8 mouse cellular contexts compared by ENCODE assay signal in the genomic region with DNA sequence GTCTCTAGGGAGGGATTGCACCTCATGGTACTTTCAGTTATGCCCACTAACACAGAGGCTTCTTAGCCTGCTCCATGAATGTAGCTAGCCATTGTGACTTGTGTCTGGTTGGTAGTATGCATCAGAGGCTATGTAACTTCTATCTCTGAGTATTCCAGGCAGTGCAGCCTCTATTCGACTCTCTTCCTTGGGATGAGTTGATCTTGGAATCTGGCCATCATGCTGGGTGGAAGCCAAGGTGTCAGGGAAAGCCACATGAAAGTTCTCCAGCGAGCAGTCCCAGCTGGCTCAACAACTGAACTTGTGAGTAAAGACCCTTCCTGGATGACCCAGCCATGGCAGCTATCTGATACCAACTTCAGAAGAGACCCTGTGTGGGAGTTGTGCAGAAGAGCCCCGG.
DNase-seq lines count a peak whose midpoint lies in the region; ATAC-seq and TF ChIP-seq lines count a peak whose summit lies in the region.

No protein-coding gene starts in this region.

- H3K9me3 ChIP-seq in forebrain, embryonic 14.5 days (replicated peaks; ENCODE audit: control insufficient read depth, low read length), result no peaks in the 10 kb centered on the region
- no peaks in the 10 kb centered on the region for H3K9me3 ChIP-seq in forebrain, embryonic 10.5 days
- H3K9me3 ChIP-seq in lung, embryonic 14.5 days (ENCODE audit: low read depth, low read length), result no peaks in the 10 kb centered on the region
- H3K9me3 ChIP-seq in hindbrain, embryonic 11.5 days (ENCODE audit: control insufficient read depth, low read length), result no peaks in the 10 kb centered on the region

- H3K4me2 ChIP-seq in forebrain, embryonic 14.5 days (ENCODE audit: low read length), result no peak overlapping the region
- H3K4me2 ChIP-seq in lung, embryonic 14.5 days, result no peak overlapping the region
- no peak overlapping the region for H3K4me2 ChIP-seq in hindbrain, embryonic 11.5 days (replicated peaks; ENCODE audit: low read depth, low read length)

- intact Hi-C loops in heart, postnatal 10 days (cut with DNase I), result no loop called here

- H3K27me3 ChIP-seq in forebrain, embryonic 14.5 days (replicated peaks; ENCODE audit: control insufficient read depth, insufficient read depth, low read length), result no peaks in the 10 kb centered on the region
- no peaks in the 10 kb centered on the region for H3K27me3 ChIP-seq in forebrain, embryonic 10.5 days (ENCODE audit: poor library complexity, severe bottlenecking)
- H3K27me3 ChIP-seq in lung, embryonic 14.5 days (ENCODE audit: insufficient read depth, low read length), result no peaks in the 10 kb centered on the region
- no peaks in the 10 kb centered on the region for H3K27me3 ChIP-seq in hindbrain, embryonic 11.5 days (ENCODE audit: control insufficient read depth, insufficient read depth, low read length)

- peak; percentile 10 for DNase-seq in forebrain, embryonic 14.5 days (ENCODE audit: low spot score)
- DNase-seq in forebrain, embryonic 10.5 days (ENCODE audit: extremely low spot score, low spot score), result no peak
- DNase-seq in adrenal gland, postnatal 25 days, result peak; percentile 84
- DNase-seq in heart, postnatal 10 days, result peak; percentile 78 to 80
- peak; percentile 93 for DNase-seq in lung, embryonic 14.5 days
- no peak for DNase-seq in thymus, postnatal 0 days (ENCODE audit: low spot score)
- DNase-seq in hindbrain, embryonic 11.5 days (ENCODE audit: low spot score), result no peak
- no peak for DNase-seq in yolk sac, embryonic 10.5 days (ENCODE audit: low spot score)

- 81% methylated on average over 3 of the region's 3 CpGs for WGBS in forebrain, embryonic 14.5 days
- 90% methylated on average over 3 of the region's 3 CpGs for WGBS in forebrain, embryonic 10.5 days
- 36% methylated on average over 3 of the region's 3 CpGs for WGBS in lung, embryonic 14.5 days
- 85% methylated on average over 3 of the region's 3 CpGs for WGBS in hindbrain, embryonic 11.5 days

- ATAC-seq in forebrain, embryonic 14.5 days, result no peak
- peak; percentile 93 for ATAC-seq in lung, embryonic 14.5 days (ENCODE audit: insufficient read depth)
- ATAC-seq in hindbrain, embryonic 11.5 days (ENCODE audit: low FRiP score), result no peak

- H3K4me3 ChIP-seq in forebrain, embryonic 14.5 days (ENCODE audit: low read depth, low read length), result no peak overlapping the region
- no peak overlapping the region for H3K4me3 ChIP-seq in forebrain, embryonic 10.5 days
- no peak overlapping the region for H3K4me3 ChIP-seq in lung, embryonic 14.5 days (ENCODE audit: low read depth, low read length)
- no peak overlapping the region for H3K4me3 ChIP-seq in hindbrain, embryonic 11.5 days (ENCODE audit: low read depth, low read length)

- H3K9ac ChIP-seq in forebrain, embryonic 14.5 days (ENCODE audit: low read length), result no peak overlapping the region
- H3K9ac ChIP-seq in lung, embryonic 14.5 days, result no peak overlapping the region
- H3K9ac ChIP-seq in hindbrain, embryonic 11.5 days (ENCODE audit: low read depth, low read length), result no peak overlapping the region

- H3K27ac ChIP-seq in forebrain, embryonic 14.5 days (ENCODE audit: low read depth, low read length), result no peak overlapping the region
- no peak overlapping the region for H3K27ac ChIP-seq in forebrain, embryonic 10.5 days
- peak overlapping the region; percentile 36; the same call in 1 of the 2 replicates for H3K27ac ChIP-seq in lung, embryonic 14.5 days (ENCODE audit: low read depth)
- H3K27ac ChIP-seq in hindbrain, embryonic 11.5 days (ENCODE audit: low read depth, low read length), result no peak overlapping the region

- no peak for TF ChIP-seq CTCF in lung, embryonic 14.5 days (IDR thresholded peaks at IDR 0.05; ENCODE audit: low read depth)

- no peaks in the 10 kb centered on the region for H3K4me1 ChIP-seq in forebrain, embryonic 14.5 days (ENCODE audit: control insufficient read depth, insufficient read depth, low read length)
- H3K4me1 ChIP-seq in forebrain, embryonic 10.5 days, result no peaks in the 10 kb centered on the region
- peaks cover 19% of the 10 kb centered on the region; the same call in 1 of the 2 replicates for H3K4me1 ChIP-seq in lung, embryonic 14.5 days (ENCODE audit: insufficient read depth)
- H3K4me1 ChIP-seq in hindbrain, embryonic 11.5 days (replicated peaks; ENCODE audit: control insufficient read depth, insufficient read depth, low read length), result no peaks in the 10 kb centered on the region

- no peaks in the 10 kb centered on the region for H3K36me3 ChIP-seq in forebrain, embryonic 14.5 days (ENCODE audit: control insufficient read depth, insufficient read depth, low read length)
- H3K36me3 ChIP-seq in forebrain, embryonic 10.5 days (replicated peaks), result no peaks in the 10 kb centered on the region
- H3K36me3 ChIP-seq in lung, embryonic 14.5 days (ENCODE audit: insufficient read depth), result no peaks in the 10 kb centered on the region
- no peaks in the 10 kb centered on the region for H3K36me3 ChIP-seq in hindbrain, embryonic 11.5 days (ENCODE audit: control insufficient read depth, insufficient read depth, low read length)

Comparison
In these comparisons a context has a peak if more than half of its experiments do, and no peak if none do; other contexts are left out.
1. DNase-seq: peak in forebrain, embryonic 14.5 days (single experiment), adrenal gland, postnatal 25 days (single experiment), heart, postnatal 10 days (2 of 2) and lung, embryonic 14.5 days (single experiment); none in forebrain, embryonic 10.5 days (single experiment), thymus, postnatal 0 days (single experiment), hindbrain, embryonic 11.5 days (single experiment) and yolk sac, embryonic 10.5 days (single experiment).